In the genomic region with DNA sequence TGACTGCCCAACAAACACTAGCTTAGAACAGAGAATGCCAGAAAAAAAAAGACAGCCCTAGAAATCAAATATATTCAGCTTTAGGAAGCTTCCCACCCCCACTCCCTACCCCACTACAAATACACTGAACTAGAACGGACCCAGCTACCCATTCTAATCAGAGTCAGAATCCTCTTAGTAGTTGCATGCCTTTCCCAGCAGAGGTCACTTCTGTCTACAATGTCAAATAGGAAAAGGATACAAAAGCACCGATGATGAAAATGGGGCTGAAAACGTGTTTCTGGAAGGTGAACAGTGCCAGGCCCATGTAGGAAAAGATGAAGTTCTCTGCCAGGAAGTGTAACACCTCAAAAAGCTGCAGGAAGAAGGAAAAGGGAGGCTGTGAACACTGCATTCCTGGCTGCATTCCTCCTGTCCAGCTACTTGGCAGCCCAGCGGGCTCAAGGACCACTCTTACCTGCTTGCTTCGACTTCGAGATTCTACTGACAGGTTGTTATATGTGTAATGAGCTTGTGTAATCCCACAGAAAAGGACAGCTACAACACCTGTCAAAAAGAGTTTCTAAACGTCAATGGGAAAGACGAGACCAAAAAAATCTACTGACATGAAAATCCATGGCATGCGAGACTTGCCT, we compare ENCODE assay signal across 12 mouse cellular contexts.
A peak's percentile ranks its signal among the peaks of the same experiment; 100 is the strongest.
DNase-seq lines count a peak whose midpoint lies in the region; ATAC-seq and TF ChIP-seq lines count a peak whose summit lies in the region.
"Had no signal": no experiment of that assay in that cellular context is flagged by ENCODE, and none has a peak within 500 bp of the region (broad histone marks: within the 10 kb centered on the region; RNA-seq: fewer than 3 reads in every experiment).

No protein-coding gene starts in this region.

- no peaks in the 10 kb centered on the region for H3K4me1 ChIP-seq in embryonic facial prominence, embryonic 11.5 days (ENCODE audit: control insufficient read depth, insufficient read depth, low read length)
- no peaks in the 10 kb centered on the region for H3K4me1 ChIP-seq in embryonic facial prominence, embryonic 10.5 days
- no peaks in the 10 kb centered on the region for H3K4me1 ChIP-seq in kidney, postnatal 0 days (replicated peaks; ENCODE audit: insufficient read depth, low read length)
- H3K4me1 ChIP-seq in kidney, embryonic 15.5 days = no peaks in the 10 kb centered on the region
- H3K4me1 ChIP-seq: embryonic facial prominence, embryonic 12.5 days; forebrain, embryonic 13.5 days; midbrain, embryonic 10.5 days; neural tube, embryonic 13.5 days had no signal

- H3K27ac ChIP-seq in embryonic facial prominence, embryonic 11.5 days (replicated peaks; ENCODE audit: low read depth, low read length) = no peak overlapping the region
- no peak overlapping the region for H3K27ac ChIP-seq in embryonic facial prominence, embryonic 10.5 days (replicated peaks)
- no peak overlapping the region for H3K27ac ChIP-seq in kidney, postnatal 0 days
- H3K27ac ChIP-seq in kidney, embryonic 15.5 days = no peak overlapping the region
- H3K27ac ChIP-seq: embryonic facial prominence, embryonic 12.5 days; forebrain, embryonic 13.5 days; midbrain, embryonic 10.5 days; neural tube, embryonic 13.5 days had no signal

- no peaks in the 10 kb centered on the region for H3K27me3 ChIP-seq in embryonic facial prominence, embryonic 11.5 days (ENCODE audit: control insufficient read depth, insufficient read depth, low read length)
- H3K27me3 ChIP-seq in embryonic facial prominence, embryonic 10.5 days (replicated peaks; ENCODE audit: low read depth, poor library complexity, severe bottlenecking) = no peaks in the 10 kb centered on the region
- no peaks in the 10 kb centered on the region for H3K27me3 ChIP-seq in kidney, postnatal 0 days (ENCODE audit: insufficient read depth, low read length)
- H3K27me3 ChIP-seq in kidney, embryonic 15.5 days = no peaks in the 10 kb centered on the region
- H3K27me3 ChIP-seq: embryonic facial prominence, embryonic 12.5 days; forebrain, embryonic 13.5 days; neural tube, embryonic 13.5 days had no signal

- H3K36me3 ChIP-seq in embryonic facial prominence, embryonic 11.5 days (replicated peaks; ENCODE audit: control insufficient read depth, insufficient read depth, low read depth, low read length) = no peaks in the 10 kb centered on the region
- H3K36me3 ChIP-seq in embryonic facial prominence, embryonic 10.5 days (replicated peaks) = no peaks in the 10 kb centered on the region
- H3K36me3 ChIP-seq in kidney, postnatal 0 days (ENCODE audit: insufficient read depth, low read length) = no peaks in the 10 kb centered on the region
- no peaks in the 10 kb centered on the region for H3K36me3 ChIP-seq in kidney, embryonic 15.5 days
- H3K36me3 ChIP-seq: embryonic facial prominence, embryonic 12.5 days; midbrain, embryonic 10.5 days; neural tube, embryonic 13.5 days had no signal

- ATAC-seq in embryonic facial prominence, embryonic 11.5 days (replicated peaks; ENCODE audit: insufficient number of reproducible peaks, low FRiP score, low TSS enrichment, low read depth) = no peak
- no peak for ATAC-seq in kidney, postnatal 0 days (replicated peaks; ENCODE audit: low FRiP score, low read depth)
- no peak for ATAC-seq in kidney, embryonic 15.5 days (replicated peaks; ENCODE audit: low FRiP score)

- peak; percentile 3 for DNase-seq in embryonic facial prominence, embryonic 11.5 days (ENCODE audit: low spot score)
- DNase-seq in embryonic facial prominence, embryonic 10.5 days (ENCODE audit: low spot score) = no peak
- peak; percentile 15 for DNase-seq in kidney, postnatal 0 days (ENCODE audit: low spot score)
- DNase-seq in R1 (ENCODE audit: low read depth, low spot score) = peak; percentile 2
- DNase-seq in lung, postnatal 36 days = peak; percentile 34
- no peak for DNase-seq in ovary, postnatal 10 days (ENCODE audit: low spot score)
- DNase-seq in T-cell, adult 2 months (ENCODE audit: low spot score) = no peak

- no peak overlapping the region for H3K4me3 ChIP-seq in embryonic facial prominence, embryonic 11.5 days (ENCODE audit: low read depth, low read length)
- no peak overlapping the region for H3K4me3 ChIP-seq in embryonic facial prominence, embryonic 10.5 days
- H3K4me3 ChIP-seq in kidney, postnatal 0 days (replicated peaks; ENCODE audit: low read depth, low read length) = no peak overlapping the region
- no peak overlapping the region for H3K4me3 ChIP-seq in kidney, embryonic 15.5 days (replicated peaks)
- H3K4me3 ChIP-seq: embryonic facial prominence, embryonic 12.5 days; forebrain, embryonic 13.5 days; midbrain, embryonic 10.5 days; neural tube, embryonic 13.5 days had no signal

- no peak overlapping the region for H3K9ac ChIP-seq in embryonic facial prominence, embryonic 11.5 days (replicated peaks; ENCODE audit: low read length)
- no peak overlapping the region for H3K9ac ChIP-seq in kidney, postnatal 0 days (ENCODE audit: low read depth, low read length)
- no peak overlapping the region for H3K9ac ChIP-seq in kidney, embryonic 15.5 days
- H3K9ac ChIP-seq: embryonic facial prominence, embryonic 12.5 days; forebrain, embryonic 13.5 days; neural tube, embryonic 13.5 days had no signal

- WGBS in embryonic facial prominence, embryonic 11.5 days = 49% methylated on average over 9 of the region's 9 CpGs
- WGBS in embryonic facial prominence, embryonic 10.5 days = 57% methylated on average over 9 of the region's 9 CpGs
- 55% methylated on average over 9 of the region's 9 CpGs for WGBS in kidney, postnatal 0 days
- 51% methylated on average over 9 of the region's 9 CpGs for WGBS in kidney, embryonic 15.5 days

- peak; percentile 57 for TF ChIP-seq CTCF in kidney, postnatal 0 days (IDR thresholded peaks at IDR 0.05; ENCODE audit: low read depth)

- H3K4me2 ChIP-seq in embryonic facial prominence, embryonic 11.5 days (ENCODE audit: low read depth, low read length) = no peak overlapping the region
- H3K4me2 ChIP-seq in kidney, postnatal 0 days (ENCODE audit: low read length) = no peak overlapping the region
- no peak overlapping the region for H3K4me2 ChIP-seq in kidney, embryonic 15.5 days
- H3K4me2 ChIP-seq: embryonic facial prominence, embryonic 12.5 days; forebrain, embryonic 13.5 days; neural tube, embryonic 13.5 days had no signal

- no peaks in the 10 kb centered on the region for H3K9me3 ChIP-seq in embryonic facial prominence, embryonic 11.5 days (replicated peaks; ENCODE audit: control insufficient read depth, low read length)
- no peaks in the 10 kb centered on the region for H3K9me3 ChIP-seq in embryonic facial prominence, embryonic 10.5 days
- H3K9me3 ChIP-seq in kidney, postnatal 0 days (replicated peaks; ENCODE audit: low read length) = no peaks in the 10 kb centered on the region
- no peaks in the 10 kb centered on the region for H3K9me3 ChIP-seq in kidney, embryonic 15.5 days (replicated peaks)
- H3K9me3 ChIP-seq: embryonic facial prominence, embryonic 12.5 days; forebrain, embryonic 13.5 days; midbrain, embryonic 10.5 days; neural tube, embryonic 13.5 days had no signal

Comparison
In these comparisons a context has a peak if more than half of its experiments do, and no peak if none do; other contexts are left out.
1. DNase-seq: peak in embryonic facial prominence, embryonic 11.5 days (single experiment), kidney, postnatal 0 days (single experiment), R1 (single experiment) and lung, postnatal 36 days (single experiment); none in embryonic facial prominence, embryonic 10.5 days (single experiment), ovary, postnatal 10 days (single experiment) and T-cell, adult 2 months (single experiment).